Mouse (Mus musculus) embryonic facial prominence, embryonic 13.5 days (tissue): ENCODE data around the gene Prr5l. TPM values are rescaled to one million over a fixed set of nuclear protein-coding genes. Genes with fewer than 3 reads are reported as not detected.

ENCODE experiments used
- ATAC-seq: fragments of 200-750 bp; cut with Nextera tagmentation; 2 replicates; pipeline ENCODE4 v1.8.0; 2017; ENCODE audit warnings: low read depth; ENCODE audit not compliant: insufficient number of reproducible peaks, insufficient read depth, low FRiP score, low TSS enrichment
- H3K27ac ChIP-seq: fragments of 300-500 bp; sonication (generic); 2 replicates; pipeline ENCODE4 v1.5.1; 2015; ENCODE audit warnings: moderate library complexity, mild to moderate bottlenecking, inconsistent platforms
- H3K27me3 ChIP-seq: fragments of 300-500 bp; sonication (generic); 2 replicates; pipeline ENCODE4 v1.6.1; 2015; ENCODE audit warnings: mild to moderate bottlenecking, inconsistent platforms
- H3K36me3 ChIP-seq: fragments of 300-500 bp; sonication (generic); 2 replicates; pipeline ENCODE4 v1.6.1; 2015; ENCODE audit warnings: mild to moderate bottlenecking, inconsistent platforms
- H3K4me1 ChIP-seq: fragments of 300-500 bp; sonication (generic); 2 replicates; pipeline ENCODE4 v1.6.1; 2015; ENCODE audit warnings: inconsistent platforms
- H3K4me2 ChIP-seq: fragments of 300-500 bp; sonication (generic); 2 replicates; pipeline ENCODE4 v1.6.1; 2015; ENCODE audit warnings: moderate library complexity, mild to moderate bottlenecking, inconsistent platforms
- H3K4me3 ChIP-seq: fragments of 300-500 bp; sonication (generic); 2 replicates; pipeline ENCODE4 v1.5.1; 2015; ENCODE audit warnings: mild to moderate bottlenecking, inconsistent platforms
- H3K9ac ChIP-seq: fragments of 300-500 bp; sonication (generic); 2 replicates; pipeline ENCODE4 v1.6.1; 2015; ENCODE audit warnings: mild to moderate bottlenecking, inconsistent platforms
- H3K9me3 ChIP-seq: fragments of 300-500 bp; sonication (generic); 2 replicates; pipeline ENCODE4 v1.6.1; 2016; ENCODE audit warnings: inconsistent platforms
- WGBS: fragments of 180-500 bp; shearing (Covaris S2); methylation state at CpG from one replicate; pipeline ENCODE4 v1.1.7; 2015; ENCODE audit warnings: mixed read lengths; 5-methylcytosine and 5-hydroxymethylcytosine counted together
- polyA plus RNA-seq: library from polyadenylated mRNA; unstranded; fragments of >200 nt; fragmentation: Nextera tagmentation; extraction: Ambion mirVana; gene quantifications from 2 replicates; pipeline ENCODE4 v1.2.1, GENCODE M21; 2015

Prr5l gene
- polyA plus RNA-seq, 1 experiment from 2014 or later: 34.1 TPM

DNA sequence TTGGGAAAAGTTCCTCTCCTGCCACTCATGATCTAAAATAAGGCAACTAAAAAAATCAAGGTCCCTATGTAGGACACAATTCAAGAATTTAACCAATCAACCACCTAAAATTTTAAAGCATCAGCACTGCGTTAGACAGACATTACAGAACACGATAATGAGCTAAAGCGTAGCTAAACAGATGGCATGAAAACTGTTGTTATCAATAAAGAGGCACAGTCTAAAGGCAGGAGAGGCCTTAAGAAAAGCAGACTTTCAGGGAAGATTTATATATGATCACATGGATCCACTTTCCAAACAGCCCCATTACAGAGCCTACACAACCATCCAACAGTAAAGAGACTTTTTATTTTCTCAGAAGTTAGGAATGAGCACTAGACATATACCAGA lies 217.1 kb downstream of the Prr5l start:
- H3K27ac ChIP-seq: no peak overlapping the region
- no peak overlapping the region for H3K9ac ChIP-seq
- no peaks in the 10 kb centered on the region for H3K4me1 ChIP-seq
- no peak overlapping the region for H3K4me2 ChIP-seq
- no peaks in the 10 kb centered on the region for H3K9me3 ChIP-seq
- no peaks in the 10 kb centered on the region for H3K36me3 ChIP-seq
- 82% methylated on average over 3 of the region's 3 CpGs for WGBS
- no peak for ATAC-seq
- peaks cover 3% of the 10 kb centered on the region; the same call in 1 of the 2 replicates for H3K27me3 ChIP-seq
- H3K4me3 ChIP-seq: no peak overlapping the region

DNA sequence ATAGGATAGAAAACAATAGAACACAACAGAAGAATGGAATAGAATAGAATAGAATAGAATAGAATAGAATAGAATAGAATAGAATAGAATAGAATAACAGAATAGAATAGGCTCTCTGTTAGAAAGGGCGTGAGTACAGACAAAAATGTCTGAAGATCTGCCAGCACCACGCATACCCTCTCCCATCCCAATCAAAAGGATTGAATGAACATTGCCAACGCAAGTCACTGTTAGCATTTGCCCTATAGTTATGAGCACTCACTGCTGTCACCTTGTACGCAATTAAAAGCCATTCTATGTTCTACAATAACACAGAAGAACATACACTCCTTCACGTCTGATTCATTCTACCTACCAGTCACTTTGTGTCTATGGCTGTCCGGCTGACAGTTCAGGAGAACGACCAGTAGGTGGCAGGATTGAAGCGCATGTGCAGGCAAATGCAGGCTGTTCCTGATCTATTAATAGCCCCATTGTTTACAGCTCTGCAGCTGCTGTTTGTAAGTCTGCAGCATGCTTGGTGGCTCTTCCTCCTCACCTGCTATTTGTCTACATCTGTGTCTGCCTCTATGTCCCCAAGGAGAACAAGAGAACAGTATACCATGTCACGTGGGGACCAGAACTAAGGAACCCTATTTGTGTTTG lies 217.6 kb downstream of the Prr5l start:
- Histone ChIP-seq H3K27me3 (peaks cover 3% of the 10 kb centered on the region; the same call in 1 of the 2 replicates), H3K4me2 (no peak overlapping the region), H3K4me3 (no peak overlapping the region), H3K36me3 (no peaks in the 10 kb centered on the region), H3K9ac (no peak overlapping the region), H3K9me3 (no peaks in the 10 kb centered on the region), H3K27ac (no peak overlapping the region), H3K4me1 (no peaks in the 10 kb centered on the region)
- 22% methylated on average over 9 of the region's 9 CpGs for WGBS
- ATAC-seq: 0 out of 2 replicates have a peak, but pooled peaks have one; percentile 48

Other genes with a start within 250 kb of the Prr5l start
- 0.10 and 0.12 TPM in 2 replicates for gene Rag1, start 233.5 kb downstream of the Prr5l start, polyA plus RNA-seq
- gene B230118H07Rik, start 233.5 kb downstream of the Prr5l start, polyA plus RNA-seq: 59.5 and 68.3 TPM in 2 replicates
- gene Traf6, start 204.6 kb downstream of the Prr5l start, polyA plus RNA-seq: 8.8 and 10.2 TPM in 2 replicates
- gene Commd9, start 3.2 kb upstream of the Prr5l start, polyA plus RNA-seq: 67.7 and 69.1 TPM in 2 replicates